Mouse (Mus musculus): ENCODE results near the gene Snx30. TPM values are rescaled to one million over a fixed set of nuclear protein-coding genes. Genes with fewer than 3 reads are reported as not detected.
"Not testable (repeated sequence)": the region's sequence is repeated elsewhere in the genome, so short reads cannot be mapped to it uniquely, and the experiment has no call there.

Gene Snx30
- polyA plus RNA-seq, 1 experiment from 2014 or later, result 16.5 TPM

DNA sequence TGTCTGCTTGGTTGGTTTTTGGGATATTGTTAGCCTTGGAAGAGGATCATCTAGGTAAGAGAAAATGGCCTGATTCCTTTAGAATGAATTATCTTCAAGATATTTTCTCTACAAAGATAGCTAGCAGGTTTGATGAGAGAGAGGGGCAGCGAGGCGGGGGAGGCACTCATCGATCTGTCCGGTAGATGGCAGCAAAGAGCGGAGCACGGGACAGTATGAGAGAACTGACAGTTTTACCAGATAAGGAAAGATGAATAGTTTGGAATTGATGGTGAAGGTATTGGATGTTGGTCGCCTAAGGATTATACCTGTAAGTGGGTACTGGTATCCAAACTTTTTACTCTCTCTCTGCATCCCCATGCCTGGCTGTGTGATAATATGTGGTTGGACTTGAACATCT is 19.0 kb upstream of the Snx30 start:
- 2% methylated on average over 7 of the region's 7 CpGs for WGBS
- H3K4me2 ChIP-seq (ENCODE audit: low read length), result no peak overlapping the region

DNA sequence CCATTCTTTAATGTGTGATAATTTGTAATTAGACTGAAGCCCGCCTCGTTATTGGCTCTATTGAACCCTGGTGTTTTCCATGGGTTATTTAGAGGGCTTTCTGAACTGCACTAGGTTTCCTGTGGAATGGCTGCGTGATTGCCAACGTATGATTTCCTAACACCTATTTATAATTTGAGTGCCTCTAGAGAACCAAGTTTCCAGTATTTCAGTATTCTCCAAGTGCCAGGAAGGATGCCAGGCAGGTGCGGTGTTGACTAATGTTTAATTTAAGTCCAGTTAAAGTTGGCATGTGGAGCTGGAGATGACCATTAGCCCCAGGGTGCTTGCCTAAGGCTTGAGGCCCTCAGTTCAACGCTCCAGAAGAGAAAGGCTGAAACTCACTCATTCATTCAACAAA is 18.5 kb upstream of the Snx30 start:
- Histone ChIP-seq H3K4me3 (ENCODE audit: low read length) (no peak overlapping the region), H3K27me3 (replicated peaks; ENCODE audit: control insufficient read depth, insufficient read depth, low read length) (no peaks in the 10 kb centered on the region), H3K36me3 (ENCODE audit: control insufficient read depth, insufficient read depth, low read length) (no peaks in the 10 kb centered on the region), H3K9ac (ENCODE audit: low read depth, low read length) (no peak overlapping the region), H3K27ac (ENCODE audit: low read depth, low read length) (no peak overlapping the region), H3K9me3 (ENCODE audit: control insufficient read depth, low read length) (no peaks in the 10 kb centered on the region), H3K4me1 (ENCODE audit: control insufficient read depth, insufficient read depth, low read depth, low read length) (peaks cover 5% of the 10 kb centered on the region), H3K4me2 (ENCODE audit: low read length) (no peak overlapping the region)
- 67% methylated on average over 6 of the region's 6 CpGs for WGBS
- ATAC-seq, result no peak

More for the DNA sequence above, 19.0 kb upstream of the Snx30 start:
- Histone ChIP-seq H3K27me3 (replicated peaks; ENCODE audit: control insufficient read depth, insufficient read depth, low read length) (no peaks in the 10 kb centered on the region), H3K4me3 (ENCODE audit: low read length) (no peak overlapping the region), H3K27ac (ENCODE audit: low read depth, low read length) (no peak overlapping the region), H3K36me3 (ENCODE audit: control insufficient read depth, insufficient read depth, low read length) (no peaks in the 10 kb centered on the region), H3K4me1 (ENCODE audit: control insufficient read depth, insufficient read depth, low read depth, low read length) (peaks cover 8% of the 10 kb centered on the region), H3K9me3 (ENCODE audit: control insufficient read depth, low read length) (no peaks in the 10 kb centered on the region), H3K9ac (ENCODE audit: low read depth, low read length) (no peak overlapping the region)
- ATAC-seq, result no peak

DNA sequence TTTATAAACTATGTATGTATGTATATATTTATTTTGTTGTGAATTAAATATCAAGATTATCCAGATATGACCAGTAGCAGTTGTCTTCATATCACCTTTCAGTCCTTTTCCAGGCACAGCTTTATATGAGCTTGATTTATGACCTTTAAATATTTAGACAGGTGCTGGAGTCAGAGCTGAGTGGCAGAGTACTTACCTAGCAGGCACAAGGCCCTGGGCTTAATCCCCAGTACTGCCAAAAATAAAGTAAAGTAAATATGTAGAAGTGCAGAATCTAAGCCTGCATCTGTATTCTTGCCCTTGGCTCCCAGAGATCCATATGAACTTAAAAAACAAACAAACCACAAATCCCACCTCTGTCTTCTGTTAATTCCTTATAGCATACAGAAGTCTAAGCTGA is 16.6 kb upstream of the Snx30 start:
- no peaks in the 10 kb centered on the region for H3K4me1 ChIP-seq (ENCODE audit: control insufficient read depth, insufficient read depth, low read depth, low read length)
- no peak for ATAC-seq
- no peaks in the 10 kb centered on the region for H3K9me3 ChIP-seq (ENCODE audit: control insufficient read depth, low read length)

DNA sequence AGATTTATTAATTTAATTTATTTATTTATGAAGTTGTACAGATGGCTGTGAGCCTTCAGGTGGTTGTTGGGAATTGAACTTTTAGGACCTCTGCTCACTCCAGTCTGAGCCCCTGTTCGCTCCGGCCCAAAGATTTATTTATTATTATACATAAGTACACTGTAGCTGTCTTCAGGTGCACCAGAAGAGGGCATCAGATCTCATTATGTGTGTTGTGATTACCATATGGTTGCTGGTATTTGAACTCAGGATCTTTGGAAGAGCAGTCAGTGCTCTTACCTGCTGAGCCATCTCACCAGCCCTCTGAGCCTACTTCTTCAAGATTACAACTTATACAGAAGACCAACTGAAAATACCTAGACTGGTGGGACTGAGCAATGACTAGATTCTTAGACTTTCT is 12.0 kb upstream of the Snx30 start:
- H3K36me3 ChIP-seq (ENCODE audit: control insufficient read depth, insufficient read depth, low read length); H3K4me3 ChIP-seq (ENCODE audit: low read length); H3K9ac ChIP-seq (ENCODE audit: low read depth, low read length); ATAC-seq; H3K27ac ChIP-seq (ENCODE audit: low read depth, low read length); H3K4me2 ChIP-seq (ENCODE audit: low read length); H3K4me1 ChIP-seq (ENCODE audit: control insufficient read depth, insufficient read depth, low read depth, low read length); H3K9me3 ChIP-seq (ENCODE audit: control insufficient read depth, low read length); H3K27me3 ChIP-seq (replicated peaks; ENCODE audit: control insufficient read depth, insufficient read depth, low read length): not testable (repeated sequence)
- WGBS, result 92% methylated on average over 2 of the region's 2 CpGs

More for the DNA sequence above, 16.6 kb upstream of the Snx30 start:
- H3K27ac ChIP-seq (ENCODE audit: low read depth, low read length), result no peak overlapping the region
- no peaks in the 10 kb centered on the region for H3K36me3 ChIP-seq (ENCODE audit: control insufficient read depth, insufficient read depth, low read length)
- H3K4me2 ChIP-seq (ENCODE audit: low read length), result no peak overlapping the region
- no peak overlapping the region for H3K4me3 ChIP-seq (ENCODE audit: low read length)
- H3K9ac ChIP-seq (ENCODE audit: low read depth, low read length), result no peak overlapping the region
- no peaks in the 10 kb centered on the region for H3K27me3 ChIP-seq (replicated peaks; ENCODE audit: control insufficient read depth, insufficient read depth, low read length)

DNA sequence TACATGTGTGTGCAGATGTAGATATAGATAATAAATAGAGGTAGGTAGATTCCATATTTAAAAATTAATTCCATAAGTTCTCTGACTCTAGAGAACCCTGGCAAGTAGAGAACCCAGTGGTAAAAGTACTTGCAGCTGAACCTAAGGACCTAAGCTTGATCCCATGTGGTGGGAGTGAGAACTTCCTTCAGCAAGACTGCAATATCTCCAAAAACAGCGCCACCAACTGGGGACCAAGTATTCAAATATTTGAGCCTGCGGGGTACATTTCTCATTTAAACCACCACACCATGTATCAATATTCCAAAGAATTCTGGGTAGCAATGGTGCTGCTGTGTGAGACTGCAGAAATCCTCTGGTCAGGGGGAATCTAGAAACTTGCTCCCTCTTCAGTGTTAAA is 11.5 kb upstream of the Snx30 start:
- Histone ChIP-seq H3K27me3 (replicated peaks; ENCODE audit: control insufficient read depth, insufficient read depth, low read length) (no peaks in the 10 kb centered on the region), H3K4me1 (ENCODE audit: control insufficient read depth, insufficient read depth, low read depth, low read length) (no peaks in the 10 kb centered on the region), H3K4me2 (ENCODE audit: low read length) (no peak overlapping the region), H3K9ac (ENCODE audit: low read depth, low read length) (no peak overlapping the region), H3K4me3 (ENCODE audit: low read length) (no peak overlapping the region), H3K27ac (ENCODE audit: low read depth, low read length) (no peak overlapping the region), H3K36me3 (ENCODE audit: control insufficient read depth, insufficient read depth, low read length) (no peaks in the 10 kb centered on the region), H3K9me3 (ENCODE audit: control insufficient read depth, low read length) (no peaks in the 10 kb centered on the region)
- no peak for ATAC-seq
- WGBS, result 79% methylated on average over 2 of the region's 2 CpGs

DNA sequence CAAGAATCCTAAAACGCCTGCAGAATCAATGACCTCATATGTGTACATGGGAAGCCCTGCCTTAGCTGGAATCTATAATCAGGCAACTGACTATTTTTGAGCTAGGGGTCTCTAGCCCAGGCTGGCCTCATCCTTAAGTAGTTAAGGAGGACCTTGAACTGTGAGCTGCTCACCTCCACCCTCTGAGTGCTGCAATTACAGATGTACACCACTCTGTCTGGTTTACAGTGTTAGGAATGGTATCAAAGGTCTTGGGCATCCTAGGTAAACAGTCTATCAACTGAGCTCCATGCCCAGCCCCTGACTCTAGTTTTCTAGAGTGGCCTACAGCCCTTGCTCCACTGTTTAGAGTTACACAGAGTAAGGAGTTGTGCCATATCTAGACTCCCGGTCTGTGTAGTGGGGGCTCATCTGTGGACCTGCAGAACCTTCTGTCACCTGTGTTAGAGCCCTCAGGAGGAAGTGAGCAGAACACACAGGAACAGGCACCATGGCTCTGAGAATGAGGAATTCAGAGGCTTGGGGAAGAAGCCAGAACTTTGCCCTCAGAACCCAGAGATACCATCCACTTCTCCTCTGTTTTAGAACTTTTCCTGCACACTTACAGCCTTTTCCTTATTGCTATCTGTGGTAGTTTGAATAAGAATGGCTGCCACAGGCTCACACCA is 9.7 kb upstream of the Snx30 start:
- Histone ChIP-seq H3K27ac (ENCODE audit: low read depth, low read length) (no peak overlapping the region), H3K36me3 (ENCODE audit: control insufficient read depth, insufficient read depth, low read length) (no peaks in the 10 kb centered on the region), H3K9me3 (ENCODE audit: control insufficient read depth, low read length) (no peaks in the 10 kb centered on the region), H3K27me3 (replicated peaks; ENCODE audit: control insufficient read depth, insufficient read depth, low read length) (no peaks in the 10 kb centered on the region), H3K4me1 (ENCODE audit: control insufficient read depth, insufficient read depth, low read depth, low read length) (no peaks in the 10 kb centered on the region), H3K9ac (ENCODE audit: low read depth, low read length) (no peak overlapping the region), H3K4me2 (ENCODE audit: low read length) (no peak overlapping the region), H3K4me3 (ENCODE audit: low read length) (no peak overlapping the region)
- no peak for ATAC-seq
- WGBS, result 82% methylated on average over 2 of the region's 2 CpGs

DNA sequence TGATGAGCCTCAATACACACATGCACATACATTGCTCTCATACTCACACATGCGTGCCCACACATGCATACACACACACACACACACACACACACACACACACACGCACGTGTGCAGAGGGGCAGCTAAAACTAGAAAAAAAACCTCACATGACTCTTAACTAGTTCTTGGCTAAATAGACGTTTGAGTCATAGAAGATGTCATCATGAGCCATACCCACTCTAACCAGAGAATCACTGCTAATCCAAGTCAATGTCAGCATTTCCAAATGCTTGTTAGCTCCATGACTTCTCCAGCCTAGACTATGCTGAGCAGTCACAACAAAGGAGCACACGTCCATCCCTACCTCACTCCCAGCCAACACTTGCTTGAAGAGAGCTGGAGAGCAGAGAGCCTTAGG is 5.5 kb upstream of the Snx30 start:
- Histone ChIP-seq H3K9ac (ENCODE audit: low read depth, low read length) (no peak overlapping the region), H3K4me3 (ENCODE audit: low read length) (no peak overlapping the region), H3K4me2 (ENCODE audit: low read length) (no peak overlapping the region), H3K27ac (ENCODE audit: low read depth, low read length) (no peak overlapping the region), H3K27me3 (replicated peaks; ENCODE audit: control insufficient read depth, insufficient read depth, low read length) (no peaks in the 10 kb centered on the region), H3K4me1 (ENCODE audit: control insufficient read depth, insufficient read depth, low read depth, low read length) (peaks cover 3% of the 10 kb centered on the region), H3K36me3 (ENCODE audit: control insufficient read depth, insufficient read depth, low read length) (no peaks in the 10 kb centered on the region), H3K9me3 (ENCODE audit: control insufficient read depth, low read length) (no peaks in the 10 kb centered on the region)
- no peak for ATAC-seq
- WGBS, result 88% methylated on average over 5 of the region's 5 CpGs

DNA sequence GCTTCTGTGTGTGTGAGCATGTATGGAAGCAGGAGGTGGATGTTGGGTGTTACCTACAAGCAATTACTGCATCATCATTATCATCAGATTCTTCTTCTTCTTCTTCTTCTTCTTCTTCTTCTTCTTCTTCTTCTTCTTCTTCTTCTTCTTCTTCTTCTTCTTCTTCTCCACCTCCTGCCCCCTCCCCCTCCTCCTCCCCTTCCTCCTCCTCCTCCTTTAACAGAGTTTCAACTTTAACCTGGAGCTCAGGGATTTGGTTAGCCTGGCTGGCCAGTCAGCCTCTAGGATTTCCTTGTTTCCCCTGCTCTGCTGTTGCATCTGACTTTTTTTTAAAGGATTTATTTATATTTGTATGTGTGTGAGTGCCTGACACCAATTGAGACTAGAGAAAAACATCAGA is 4.2 kb upstream of the Snx30 start, which contains the start of gene Inip:
Gene Inip (minus strand): TSS at position 101 of the 400 bp plus-strand sequence.
- H3K27ac ChIP-seq (ENCODE audit: low read depth, low read length), result no peak within 1 kb of the TSS
- no peak for ATAC-seq
- H3K27me3 ChIP-seq (replicated peaks; ENCODE audit: control insufficient read depth, insufficient read depth, low read length), result no peaks in the 10 kb centered on the region
- H3K4me3 ChIP-seq (ENCODE audit: low read length), result no peak within 1 kb of the TSS
- H3K9ac ChIP-seq (ENCODE audit: low read depth, low read length), result no peak within 1 kb of the TSS
- H3K9me3 ChIP-seq (ENCODE audit: control insufficient read depth, low read length), result no peaks in the 10 kb centered on the region
- H3K36me3 ChIP-seq (ENCODE audit: control insufficient read depth, insufficient read depth, low read length), result no peaks in the 10 kb centered on the region
- H3K4me1 ChIP-seq (ENCODE audit: control insufficient read depth, insufficient read depth, low read depth, low read length), result peaks cover 4% of the 10 kb centered on the region
- H3K4me2 ChIP-seq (ENCODE audit: low read length), result no peak within 1 kb of the TSS

DNA sequence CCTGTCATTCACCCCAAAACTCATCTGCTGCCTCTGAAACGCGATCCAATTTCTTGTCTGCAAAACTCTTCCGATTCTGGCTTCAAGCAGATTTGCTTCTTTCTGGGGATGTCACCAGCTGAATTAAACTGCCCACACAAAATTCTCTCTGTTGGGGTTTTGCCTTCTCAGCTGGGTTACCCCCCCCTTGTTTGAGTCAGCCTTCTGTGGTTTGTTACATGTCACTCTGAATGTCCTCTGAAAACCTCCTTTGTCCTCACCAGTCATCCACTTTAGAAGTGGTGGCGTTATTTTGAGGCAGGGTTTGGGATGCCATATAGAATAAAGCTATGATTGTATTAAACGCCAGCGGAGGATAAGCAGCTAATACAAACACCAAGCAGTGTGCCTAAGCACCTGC is 3.5 kb upstream of the Snx30 start:
- no peak overlapping the region for H3K9ac ChIP-seq (ENCODE audit: low read depth, low read length)
- WGBS, result 76% methylated on average over 6 of the region's 6 CpGs
- ATAC-seq, result no peak

DNA sequence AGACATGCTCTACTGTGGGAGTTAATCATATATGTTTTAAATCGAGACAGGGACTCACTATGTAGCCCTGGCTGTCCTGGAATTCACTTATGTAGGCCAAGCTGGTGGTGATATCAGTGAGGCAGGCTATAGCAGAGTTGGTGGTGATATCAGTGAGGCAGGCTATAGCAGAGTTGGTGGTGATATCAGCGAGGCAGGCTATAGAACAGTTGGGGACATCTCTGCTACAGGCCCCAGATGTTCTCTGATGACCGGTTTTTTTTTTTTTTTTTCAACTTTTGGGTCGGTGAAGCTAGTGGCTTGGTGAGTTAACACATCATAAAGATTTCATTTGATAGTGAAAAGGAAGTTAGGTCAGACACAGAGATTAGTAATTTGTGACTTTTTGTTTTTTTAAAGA is 2.8 kb upstream of the Snx30 start:
- 73% methylated on average over 4 of the region's 4 CpGs for WGBS
- no peak overlapping the region for H3K9ac ChIP-seq (ENCODE audit: low read depth, low read length)
- H3K4me3 ChIP-seq (ENCODE audit: low read length), result no peak overlapping the region
- ATAC-seq, result no peak
- no peak overlapping the region for H3K4me2 ChIP-seq (ENCODE audit: low read length)
- H3K36me3 ChIP-seq (ENCODE audit: control insufficient read depth, insufficient read depth, low read length), result no peaks in the 10 kb centered on the region
- H3K9me3 ChIP-seq (ENCODE audit: control insufficient read depth, low read length), result no peaks in the 10 kb centered on the region
- no peak overlapping the region for H3K27ac ChIP-seq (ENCODE audit: low read depth, low read length)
- peaks cover 17% of the 10 kb centered on the region for H3K4me1 ChIP-seq (ENCODE audit: control insufficient read depth, insufficient read depth, low read depth, low read length)
- H3K27me3 ChIP-seq (replicated peaks; ENCODE audit: control insufficient read depth, insufficient read depth, low read length), result no peaks in the 10 kb centered on the region

More for the DNA sequence above, 3.5 kb upstream of the Snx30 start:
- Histone ChIP-seq H3K9me3 (ENCODE audit: control insufficient read depth, low read length) (no peaks in the 10 kb centered on the region), H3K4me1 (ENCODE audit: control insufficient read depth, insufficient read depth, low read depth, low read length) (peaks cover 10% of the 10 kb centered on the region), H3K4me3 (ENCODE audit: low read length) (no peak overlapping the region), H3K36me3 (ENCODE audit: control insufficient read depth, insufficient read depth, low read length) (no peaks in the 10 kb centered on the region), H3K27me3 (replicated peaks; ENCODE audit: control insufficient read depth, insufficient read depth, low read length) (no peaks in the 10 kb centered on the region), H3K4me2 (ENCODE audit: low read length) (no peak overlapping the region), H3K27ac (ENCODE audit: low read depth, low read length) (no peak overlapping the region)

Data from hindbrain, embryonic 16.5 days (tissue).